Mouse (Mus musculus) heart, adult 8-10 months (tissue): ENCODE results near the gene Cacnb4. TPM values are rescaled to one million over a fixed set of nuclear protein-coding genes. Genes with fewer than 3 reads are reported as not detected.

Experiments used
- DNase-seq: peaks from one replicate; pipeline ENCODE4 v3.0.0; 2022; ENCODE audit warnings: low spot score
- total RNA-seq, 4 experiments: library from RNA; stranded (reverse); gene quantifications; 2 replicates each; pipeline ENCODE4 v1.2.4; 2022

Gene Cacnb4
- total RNA-seq, 4 experiments from 2014 or later = 0.31 to 0.89 (median 0.65) TPM

- DNase-seq = peak; percentile 93
Measured at GRCm38 (mm10) chr2:52424747-52425522, 251.7 kb downstream of the Cacnb4 start, which contains the start of gene Arl5a. Gene Arl5a (minus strand): TSS chr2:52424901.

GRCm38 (mm10) chr2:52424248-52424728, 252.3 kb downstream of the Cacnb4 start:
- DNase-seq = peak; percentile 26

DNA sequence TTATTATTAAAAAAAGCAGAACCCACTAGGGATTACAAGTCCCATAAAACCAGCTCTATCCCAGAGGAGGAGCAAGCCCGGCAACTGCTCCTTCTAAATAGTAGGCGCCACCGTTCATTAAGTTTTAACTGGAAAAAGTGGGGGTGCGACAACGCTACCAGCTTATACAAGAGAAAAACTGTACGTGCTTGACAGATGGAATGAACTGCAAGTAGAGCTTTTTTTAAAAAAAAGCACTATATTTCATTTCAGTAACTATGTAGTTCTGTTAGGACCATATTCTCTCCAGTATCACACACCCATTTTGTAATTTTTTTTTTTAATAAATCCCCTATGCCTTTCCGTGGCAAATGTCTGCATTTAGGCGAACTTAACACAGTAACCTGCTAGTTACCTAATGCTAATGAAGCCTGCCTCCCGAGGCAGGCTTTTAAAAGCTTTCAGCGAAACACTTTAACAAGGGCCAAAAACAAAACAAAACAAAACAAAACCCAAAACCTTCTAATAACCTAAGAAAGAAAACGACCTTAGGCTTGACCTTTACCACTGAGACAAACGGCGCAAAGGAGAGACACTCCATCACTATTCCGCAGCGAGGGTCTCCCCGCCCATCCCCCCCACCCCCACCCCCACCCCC, 252.9 kb downstream of the Cacnb4 start:
- DNase-seq = no peak

- no peak for DNase-seq
Measured at GRCm38 (mm10) chr2:52422871-52423610, 253.6 kb downstream of the Cacnb4 start.

GRCm38 (mm10) chr2:52421197-52421596, 255.4 kb downstream of the Cacnb4 start:
- no peak for DNase-seq

- DNase-seq = no peak
Measured at GRCm38 (mm10) chr2:52420001-52420710, 256.5 kb downstream of the Cacnb4 start.

DNA sequence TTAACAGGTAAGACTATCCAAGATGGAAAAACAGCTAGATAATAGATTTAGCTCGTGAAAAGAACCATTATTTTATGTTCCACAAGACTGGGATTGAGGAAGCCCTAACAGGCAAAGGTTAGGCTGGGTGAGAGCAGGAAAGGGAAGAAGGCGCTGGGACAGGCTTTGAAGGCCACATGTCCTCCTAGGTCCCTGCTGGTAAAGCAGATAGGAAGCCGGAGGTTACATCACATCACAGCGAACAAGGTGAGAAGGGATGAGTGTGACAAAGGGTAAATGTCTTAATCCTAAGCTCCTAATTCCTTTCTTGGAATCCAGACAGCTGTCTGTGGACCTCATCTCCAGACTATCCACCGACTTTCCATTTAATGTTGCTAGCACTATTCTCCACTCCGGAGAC, 257.3 kb downstream of the Cacnb4 start:
- DNase-seq = no peak

GRCm38 (mm10) chr2:52412524-52413037, 264.1 kb downstream of the Cacnb4 start:
- no peak for DNase-seq

DNA sequence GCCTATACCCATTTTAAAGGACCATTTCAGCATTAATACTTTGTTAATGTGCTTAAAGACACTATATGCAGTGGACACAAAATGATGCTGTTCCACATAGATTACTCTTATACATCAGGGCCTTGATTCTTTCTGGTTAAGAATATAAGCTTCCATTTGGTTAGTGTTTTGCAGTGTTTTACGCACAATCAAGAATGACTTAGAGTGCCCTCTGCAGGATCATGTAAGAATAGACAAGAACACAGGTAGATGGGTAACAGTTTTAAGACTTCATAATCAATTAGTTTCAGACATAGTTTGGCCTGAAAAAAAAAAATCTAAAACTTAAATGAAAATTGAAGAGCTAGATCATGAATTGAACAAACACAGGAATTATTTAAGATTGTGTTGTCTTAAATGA, 270.2 kb downstream of the Cacnb4 start:
- no peak for DNase-seq

DNA sequence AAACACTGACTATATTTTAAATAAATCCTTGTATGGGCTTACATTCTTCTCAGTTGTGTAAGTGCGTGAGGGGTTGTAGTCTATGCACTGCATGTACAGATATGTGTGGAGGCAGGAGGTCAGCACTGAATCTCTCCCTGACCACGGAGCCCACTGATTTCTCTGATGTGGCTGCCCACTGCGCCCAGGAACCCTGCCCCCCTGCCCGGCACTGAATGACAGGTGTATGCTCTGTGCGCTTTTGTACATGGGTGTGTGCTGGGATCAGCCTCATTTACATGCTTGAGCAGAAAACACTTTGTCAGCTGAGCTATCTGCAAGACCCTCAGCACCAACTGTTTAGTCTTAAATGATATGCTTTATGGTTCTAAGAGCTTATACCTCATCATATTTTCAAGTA, 271.4 kb downstream of the Cacnb4 start:
- no peak for DNase-seq

DNA sequence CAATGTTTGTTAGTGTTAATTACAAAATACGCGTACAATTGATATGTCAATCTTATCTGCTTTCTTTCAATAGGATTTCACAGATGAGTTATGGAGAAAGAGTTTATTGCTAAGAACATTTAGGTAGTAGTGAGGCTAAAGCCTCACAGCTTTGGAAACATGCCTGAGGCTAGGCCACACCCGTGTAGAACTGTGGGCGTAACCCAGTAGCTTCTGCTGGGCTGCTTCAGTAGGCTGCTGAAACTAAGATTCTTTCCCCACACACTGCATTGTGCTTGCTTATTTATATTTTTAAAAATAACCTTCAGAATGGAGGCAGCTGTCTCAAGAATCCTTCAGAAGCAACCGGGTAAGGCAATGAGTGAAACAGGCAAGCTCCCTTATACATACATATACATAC, 282.1 kb downstream of the Cacnb4 start:
- DNase-seq = no peak

DNA sequence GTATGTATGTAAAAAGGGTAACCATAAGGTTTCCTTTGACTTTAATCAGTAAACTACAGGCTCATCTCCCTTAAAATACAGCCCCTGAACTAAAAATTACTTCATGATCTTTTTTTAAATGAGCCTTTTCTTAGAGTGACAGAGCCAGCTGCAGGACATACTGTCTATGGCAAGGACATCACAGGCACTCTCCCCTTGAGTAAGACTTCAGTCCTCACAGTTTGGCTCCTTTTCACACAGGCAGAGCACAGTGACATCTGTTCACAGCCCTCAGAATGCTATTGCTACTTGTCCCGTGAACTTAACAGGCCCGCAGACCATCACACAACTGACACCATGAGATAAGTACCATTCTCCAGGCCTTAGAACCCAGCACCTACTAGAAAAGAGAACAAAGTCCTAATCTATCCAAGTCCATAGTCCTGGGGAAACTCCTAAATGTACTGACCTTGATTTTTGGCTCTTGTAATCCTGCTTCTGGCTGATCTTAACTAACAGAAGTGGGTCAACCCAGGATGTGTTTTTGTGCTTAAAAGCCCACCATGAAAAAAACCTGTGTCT, 286.1 kb downstream of the Cacnb4 start:
- DNase-seq = no peak

GRCm38 (mm10) chr2:52389975-52390374, 286.7 kb downstream of the Cacnb4 start:
- DNase-seq = no peak

DNA sequence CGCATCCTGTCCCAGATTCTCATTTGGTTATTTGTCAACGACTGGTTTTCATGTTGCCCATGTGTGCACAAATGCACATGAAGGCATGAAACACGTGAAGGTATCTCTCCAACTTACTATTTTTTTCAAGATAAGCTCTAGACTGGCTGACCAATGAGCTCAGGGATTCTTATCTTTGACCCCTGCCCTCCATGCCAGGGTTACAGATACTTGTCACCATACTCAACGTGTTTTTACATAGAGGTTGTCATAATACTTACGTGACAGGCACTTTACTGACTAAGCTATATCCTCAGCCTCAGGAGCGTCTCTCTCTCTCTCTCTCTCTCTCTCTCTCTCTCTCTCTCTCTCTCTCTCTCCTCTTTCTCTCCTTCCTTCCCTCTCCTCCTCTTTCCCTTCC, 290.2 kb downstream of the Cacnb4 start:
- no peak for DNase-seq

GRCm38 (mm10) chr2:52386037-52386436, 290.6 kb downstream of the Cacnb4 start:
- DNase-seq = no peak

GRCm38 (mm10) chr2:52378848-52379261, 297.8 kb downstream of the Cacnb4 start:
- no peak for DNase-seq

DNA sequence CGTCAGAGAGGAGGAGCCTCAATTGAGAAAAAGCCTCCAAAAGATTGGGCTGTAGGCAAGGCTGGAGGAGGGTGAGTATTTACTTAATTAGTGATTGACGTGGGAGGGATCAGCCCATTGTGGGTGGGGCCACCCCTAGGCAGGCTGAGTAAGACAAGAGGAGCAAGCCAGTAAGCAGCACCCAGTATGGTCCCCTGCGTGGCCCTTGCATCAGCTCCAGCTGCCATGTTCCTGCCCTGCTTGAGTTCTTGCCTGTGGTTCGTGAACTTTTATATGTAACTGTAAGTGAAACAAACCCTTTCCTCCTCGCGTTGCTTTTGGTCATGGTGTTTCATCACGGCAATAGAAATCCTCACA, 298.2 kb downstream of the Cacnb4 start, which contains the start of gene Neb:
TSS of gene Neb (minus strand) at position 27 of the 357 bp plus-strand sequence.
- DNase-seq = peak; percentile 26
